Mouse (Mus musculus) MEL (cell line): ENCODE measurements around the gene Wdr90. TPM values are rescaled to one million over a fixed set of nuclear protein-coding genes. Genes with fewer than 3 reads are reported as not detected.

Experiments used
- DNase-seq: peaks from one replicate; pipeline ENCODE4 v3.0.0; 2011; ENCODE audit warnings: low read depth, low spot score
- H3K27ac ChIP-seq: 2 replicates; pipeline ENCODE4 v1.5.1; 2012; ENCODE audit warnings: low read depth, mild to moderate bottlenecking, control low read depth, low read length, moderate library complexity; ENCODE audit not compliant: control insufficient read depth
- H3K27me3 ChIP-seq, 2 experiments: fragments of 150-350 bp in 1 of 2; sonication (generic) in 1 of 2; 2 replicates each; pipeline ENCODE4 v1.6.1; 2012; ENCODE audit warnings: low read length in 2 of 2, mild to moderate bottlenecking in 2 of 2, improper control_type of control experiment in 1 of 2, moderate library complexity in 1 of 2; ENCODE audit not compliant: insufficient read depth in 2 of 2, control insufficient read depth in 1 of 2
- H3K36me3 ChIP-seq, 2 experiments: 2 replicates each; pipeline ENCODE4 v1.6.1; 2012 to 2014; ENCODE audit warnings: low read length in 2 of 2, improper control_type of control experiment in 1 of 2, inconsistent platforms in 1 of 2, mild to moderate bottlenecking in 1 of 2; ENCODE audit not compliant: insufficient read depth in 2 of 2, control insufficient read depth in 1 of 2
- H3K4me1 ChIP-seq, 2 experiments: fragments of 150-350 bp in 1 of 2; sonication (generic) in 1 of 2; 2 replicates each; pipeline ENCODE4 v1.6.1; 2012; ENCODE audit warnings: low read length in 2 of 2, improper control_type of control experiment in 1 of 2, mild to moderate bottlenecking in 1 of 2; ENCODE audit not compliant: insufficient read depth in 2 of 2, control insufficient read depth in 1 of 2
- H3K4me3 ChIP-seq, 2 experiments: fragments of 150-350 bp in 1 of 2; sonication (generic) in 1 of 2; 2 replicates each; pipeline ENCODE4 v1.5.1; 2012; ENCODE audit warnings: low read depth in 2 of 2, low read length in 2 of 2, mild to moderate bottlenecking in 2 of 2, moderate library complexity in 2 of 2, control low read depth in 1 of 2, improper control_type of control experiment in 1 of 2; ENCODE audit not compliant: control insufficient read depth in 1 of 2, insufficient read depth in 1 of 2
- H3K79me2 ChIP-seq: 2 replicates; pipeline ENCODE4 v1.6.1; 2012; ENCODE audit warnings: mild to moderate bottlenecking, low read length, moderate library complexity; ENCODE audit not compliant: control insufficient read depth, poor library complexity, insufficient read depth
- H3K9ac ChIP-seq: 2 replicates; pipeline ENCODE4 v1.6.1; 2012; ENCODE audit warnings: low read depth, mild to moderate bottlenecking, control low read depth, low read length, moderate library complexity; ENCODE audit not compliant: control insufficient read depth, poor library complexity, severe bottlenecking
- H3K9me3 ChIP-seq: fragments of 150-350 bp; sonication (generic); replicated peaks from 2 replicates; pipeline ENCODE4 v1.6.1; 2012; ENCODE audit warnings: mild to moderate bottlenecking, low read length, improper control_type of control experiment, moderate library complexity; ENCODE audit not compliant: insufficient read depth
- BHLHE40 ChIP-seq: IDR thresholded peaks from 2 replicates; pipeline ENCODE4 v1.6.1; 2012; ENCODE audit warnings: low read depth, mild to moderate bottlenecking, inconsistent platforms, low read length, improper control_type of control experiment, borderline replicate concordance
- CHD2 ChIP-seq: IDR thresholded peaks from 2 replicates; pipeline ENCODE4 v1.6.1; 2011; ENCODE audit warnings: low read length, improper control_type of control experiment
- CTCF ChIP-seq, 3 experiments: IDR thresholded peaks in 2 of 3; conservative IDR thresholded peaks in 1 of 3; 2 replicates each; pipeline ENCODE4 v1.5.1; 2011 to 2012; ENCODE audit warnings: low read length in 3 of 3, low read depth in 2 of 3, mild to moderate bottlenecking in 2 of 3, improper control_type of control experiment in 1 of 3, inconsistent platforms in 1 of 3, mixed read lengths in 1 of 3, moderate library complexity in 1 of 3; ENCODE audit not compliant: control insufficient read depth in 1 of 3, insufficient read depth in 1 of 3, poor library complexity in 1 of 3, severe bottlenecking in 1 of 3
- E2F4 ChIP-seq: IDR thresholded peaks from 2 replicates; pipeline ENCODE4 v1.6.1; 2011; ENCODE audit warnings: low read depth, low read length, improper control_type of control experiment, borderline replicate concordance
- ELF1 ChIP-seq: IDR thresholded peaks from 2 replicates; pipeline ENCODE4 v1.6.1; 2014; ENCODE audit warnings: low read depth, mild to moderate bottlenecking, inconsistent platforms, low read length, improper control_type of control experiment, moderate library complexity
- GABPA ChIP-seq: IDR thresholded peaks from 2 replicates; pipeline ENCODE4 v1.6.1; 2012; ENCODE audit warnings: low read depth, mild to moderate bottlenecking, inconsistent platforms, low read length, improper control_type of control experiment, moderate library complexity
- GATA1 ChIP-seq: IDR thresholded peaks from 2 replicates; pipeline ENCODE4 v1.6.1; 2011; ENCODE audit warnings: low read depth, low read length, improper control_type of control experiment
- JUND ChIP-seq: IDR thresholded peaks from 2 replicates; pipeline ENCODE4 v1.6.1; 2011; ENCODE audit warnings: low read depth, mild to moderate bottlenecking, improper control_type of control experiment, low read length
- KAT2A ChIP-seq: conservative IDR thresholded peaks from 2 replicates; pipeline ENCODE4 v1.6.1; 2012; ENCODE audit warnings: low read depth, low read length, improper control_type of control experiment, inconsistent platforms
- MAZ ChIP-seq: IDR thresholded peaks from 2 replicates; pipeline ENCODE4 v1.6.1; 2012; ENCODE audit warnings: low read depth, mild to moderate bottlenecking, inconsistent platforms, low read length, improper control_type of control experiment
- MEF2A ChIP-seq: IDR thresholded peaks from 2 replicates; pipeline ENCODE4 v1.6.1; 2014; ENCODE audit warnings: low read depth, mild to moderate bottlenecking, inconsistent platforms, low read length, improper control_type of control experiment; ENCODE audit not compliant: poor library complexity, insufficient replicate concordance, severe bottlenecking; ENCODE audit errors: extremely low read depth
- MXI1 ChIP-seq: IDR thresholded peaks from 2 replicates; pipeline ENCODE4 v1.6.1; 2011; ENCODE audit warnings: mild to moderate bottlenecking, low read depth, low read length, improper control_type of control experiment
- MYC ChIP-seq: IDR thresholded peaks from 2 replicates; pipeline ENCODE4 v1.6.1; 2011; ENCODE audit warnings: low read depth, mild to moderate bottlenecking, low read length, improper control_type of control experiment, moderate library complexity
- RAD21 ChIP-seq: IDR thresholded peaks from 2 replicates; pipeline ENCODE4 v1.6.1; 2011; ENCODE audit warnings: mild to moderate bottlenecking, low read depth, low read length, improper control_type of control experiment
- RCOR1 ChIP-seq: IDR thresholded peaks from 2 replicates; pipeline ENCODE4 v1.6.1; 2012; ENCODE audit warnings: low read depth, mild to moderate bottlenecking, inconsistent platforms, low read length, improper control_type of control experiment
- TAL1 ChIP-seq: IDR thresholded peaks from 2 replicates; pipeline ENCODE4 v1.6.1; 2012; ENCODE audit warnings: mild to moderate bottlenecking, inconsistent platforms, low read length, moderate library complexity, mixed read lengths
- USF2 ChIP-seq, 2 experiments: IDR thresholded peaks; 2 replicates each; pipeline ENCODE4 v1.6.1; 2011 to 2012; ENCODE audit warnings: improper control_type of control experiment in 2 of 2, low read length in 2 of 2, borderline replicate concordance in 1 of 2, inconsistent platforms in 1 of 2, low read depth in 1 of 2, mild to moderate bottlenecking in 1 of 2; ENCODE audit not compliant: insufficient read depth in 1 of 2
- ZC3H11A ChIP-seq: IDR thresholded peaks from 2 replicates; pipeline ENCODE4 v1.6.1; 2012; ENCODE audit warnings: low read depth, mild to moderate bottlenecking, inconsistent platforms, low read length, improper control_type of control experiment
- polyA plus RNA-seq, 2 experiments: library from polyadenylated mRNA; stranded (reverse) in 1 of 2; unstranded in 1 of 2; fragments of >175 nt in 1 of 2; fragments of >200 nt in 1 of 2; gene quantifications; 2 replicates each; pipeline versions ENCODE4 v1.2.1 to v1.2.4; 2012; ENCODE audit warnings: low replicate concordance in 2 of 2, low read depth in 1 of 2; ENCODE audit not compliant: insufficient read length in 2 of 2, insufficient read depth in 1 of 2, missing spikeins in 1 of 2
- total RNA-seq: library from RNA; depleted of rRNA; stranded (reverse); fragments of 300-350 nt; gene quantifications from 2 replicates; pipeline ENCODE4 v1.2.3, GENCODE M21; 2012

Wdr90 gene
- total and polyA plus RNA-seq, 3 experiments = 23.7 to 44.5 TPM; not detected in 1

DNA sequence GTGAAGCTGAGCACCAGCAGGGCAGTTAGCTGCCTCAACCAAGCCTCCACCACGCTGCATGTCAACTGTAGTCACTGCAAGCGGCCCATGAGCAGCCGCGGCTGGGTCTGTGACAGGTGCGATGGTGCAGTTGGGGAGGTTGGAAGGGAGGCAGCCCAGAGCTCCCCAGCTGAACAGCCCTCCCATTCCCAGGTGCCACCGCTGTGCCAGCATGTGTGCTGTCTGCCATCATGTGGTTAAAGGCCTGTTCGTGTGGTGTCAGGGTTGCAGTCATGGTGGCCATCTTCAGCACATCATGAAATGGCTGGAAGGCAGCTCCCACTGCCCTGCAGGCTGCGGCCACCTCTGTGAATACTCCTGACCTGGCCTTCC is 33.1 kb downstream of the Wdr90 start:
- Histone ChIP-seq H3K4me3 (peak overlapping the region in 1 of 2 experiments; percentile 81; a peak in 2 of 4 replicates), H3K79me2 (peaks cover 62% of the 10 kb centered on the region), H3K4me1 (peaks cover 0 to 38% of the 10 kb centered on the region in 2 experiments; a peak in 2 of 4 replicates), H3K36me3 (peaks cover 0 to 13% of the 10 kb centered on the region in 2 experiments; a peak in 2 of 4 replicates), H3K9me3 (no peaks in the 10 kb centered on the region), H3K9ac (peak overlapping the region; percentile 83; the same call in 1 of the 2 replicates), H3K27ac (0 out of 2 replicates have a peak overlapping the region, but pooled peaks have one; percentile 27), H3K27me3 (no peaks in the 10 kb centered on the region)
- TF ChIP-seq MEF2A = no peak
- no peak for TF ChIP-seq E2F4
- TF ChIP-seq CHD2 = no peak
- no peak for TF ChIP-seq GABPA
- no peak for TF ChIP-seq CTCF (IDR thresholded peaks at IDR 0.05 in 2 of 3, conservative IDR thresholded peaks at IDR 0.05 in 1 of 3; ENCODE audit: control insufficient read depth in 1 of 3, insufficient read depth in 1 of 3, low read depth in 2 of 3, low read length in 3 of 3, poor library complexity in 1 of 3, severe bottlenecking in 1 of 3)
- no peak for TF ChIP-seq MAZ
- no peak for TF ChIP-seq JUND
- no peak for TF ChIP-seq RCOR1
- TF ChIP-seq KAT2A = no peak
- TF ChIP-seq USF2 (IDR thresholded peaks at IDR 0.05; ENCODE audit: borderline replicate concordance in 1 of 2, insufficient read depth in 1 of 2, low read depth in 1 of 2, low read length in 2 of 2) = no peak
- TF ChIP-seq RAD21 = no peak
- no peak for TF ChIP-seq GATA1
- TF ChIP-seq ELF1 = no peak
- no peak for TF ChIP-seq TAL1
- TF ChIP-seq ZC3H11A = no peak
- no peak for DNase-seq

DNA sequence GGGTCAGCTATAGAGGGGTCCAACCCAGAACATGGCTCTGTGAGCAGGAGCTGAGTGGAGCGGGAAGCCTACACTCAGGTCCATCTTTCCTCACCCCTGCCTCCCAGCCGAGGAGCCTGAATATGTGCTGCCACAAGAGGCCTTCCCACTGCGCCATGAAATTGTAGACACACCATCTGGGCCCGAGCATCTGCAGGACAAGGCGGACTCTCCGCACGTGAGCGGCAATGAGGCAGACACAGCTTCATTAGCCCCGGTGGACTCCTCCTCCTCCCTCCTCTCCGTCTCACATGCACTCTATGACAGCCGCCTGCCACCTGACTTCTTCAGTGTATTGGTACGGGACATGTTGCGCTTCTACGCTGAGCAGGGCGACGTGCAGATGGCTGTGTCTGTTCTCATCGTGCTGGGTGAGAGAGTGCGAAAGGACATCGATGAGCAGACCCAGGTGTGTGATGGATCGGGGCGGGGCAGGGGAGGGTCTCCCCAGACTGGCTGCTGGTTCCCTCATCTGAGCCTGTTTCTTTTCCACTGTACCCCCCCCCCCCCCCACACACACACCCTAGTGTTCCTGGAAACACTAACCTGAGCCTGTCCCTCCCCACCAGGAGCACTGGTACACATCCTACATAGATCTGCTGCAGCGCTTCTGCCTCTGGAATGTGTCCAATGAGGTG is 33.6 kb downstream of the Wdr90 start:
- no peak overlapping the region for H3K27ac ChIP-seq
- H3K27me3 ChIP-seq = no peaks in the 10 kb centered on the region
- no peak overlapping the region for H3K4me3 ChIP-seq
- peaks cover 0 to 16% of the 10 kb centered on the region in 2 experiments; a peak in 2 of 4 replicates for H3K36me3 ChIP-seq
- no peak overlapping the region for H3K9ac ChIP-seq
- H3K79me2 ChIP-seq = peaks cover 60% of the 10 kb centered on the region
- no peak for DNase-seq
- H3K4me1 ChIP-seq = peaks cover 0 to 42% of the 10 kb centered on the region in 2 experiments; a peak in 2 of 4 replicates
- TF ChIP-seq MXI1 (no peak), GABPA (no peak), BHLHE40 (no peak), MYC (no peak)
- TF ChIP-seq, all 39 proteins: peak for 0
- no peaks in the 10 kb centered on the region for H3K9me3 ChIP-seq
